Mouse (Mus musculus) heart, embryonic 14.5 days (tissue): ENCODE data around the gene Adgrg5. TPM values are rescaled to one million over a fixed set of nuclear protein-coding genes. Genes with fewer than 3 reads are reported as not detected.
A peak's percentile ranks its signal among the peaks of the same experiment; 100 is the strongest.

Experiments used
- ATAC-seq: fragments of 200-750 bp; cut with Nextera tagmentation; 2 replicates; pipeline ENCODE4 v1.8.0; 2017; ENCODE audit warnings: low read depth, moderate TSS enrichment; ENCODE audit not compliant: insufficient number of reproducible peaks, insufficient read depth, low FRiP score
- H3K27ac ChIP-seq, 2 experiments: fragments of 200-500 bp in 1 of 2; fragments of 300-500 bp in 1 of 2; sonication (generic) in 1 of 2; replicated peaks in 1 of 2; 2 replicates each; pipeline ENCODE4 v1.5.1; 2012 to 2014; ENCODE audit warnings: low read depth in 2 of 2, low read length in 2 of 2, control low read depth in 1 of 2, mild to moderate bottlenecking in 1 of 2, mixed read lengths in 1 of 2; ENCODE audit not compliant: control insufficient read depth in 1 of 2, insufficient read depth in 1 of 2
- H3K27me3 ChIP-seq: fragments of 300-500 bp; sonication (generic); 2 replicates; pipeline ENCODE4 v1.6.1; 2014; ENCODE audit warnings: mild to moderate bottlenecking, low read length, control low read depth; ENCODE audit not compliant: control insufficient read depth, insufficient read depth
- H3K36me3 ChIP-seq: fragments of 300-500 bp; sonication (generic); 2 replicates; pipeline ENCODE4 v1.6.1; 2014; ENCODE audit warnings: mild to moderate bottlenecking, control low read depth, low read length, mixed read lengths; ENCODE audit not compliant: control insufficient read depth, insufficient read depth
- H3K4me1 ChIP-seq, 2 experiments: fragments of 200-500 bp in 1 of 2; fragments of 300-500 bp in 1 of 2; sonication (generic) in 1 of 2; 2 replicates each; pipeline ENCODE4 v1.6.1; 2012 to 2014; ENCODE audit warnings: low read length in 2 of 2, control low read depth in 1 of 2, mixed read lengths in 1 of 2; ENCODE audit not compliant: control insufficient read depth in 2 of 2, insufficient read depth in 2 of 2
- H3K4me2 ChIP-seq: fragments of 300-500 bp; sonication (generic); 2 replicates; pipeline ENCODE4 v1.6.1; 2014; ENCODE audit warnings: mild to moderate bottlenecking, low read length
- H3K4me3 ChIP-seq, 2 experiments: fragments of 200-500 bp in 1 of 2; fragments of 300-500 bp in 1 of 2; sonication (generic) in 1 of 2; 2 replicates each; pipeline ENCODE4 v1.5.1; 2012 to 2014; ENCODE audit warnings: low read length in 2 of 2, mild to moderate bottlenecking in 2 of 2, control low read depth in 1 of 2, low read depth in 1 of 2, moderate library complexity in 1 of 2; ENCODE audit not compliant: control insufficient read depth in 1 of 2, insufficient read depth in 1 of 2
- H3K9ac ChIP-seq: fragments of 300-500 bp; sonication (generic); 2 replicates; pipeline ENCODE4 v1.6.1; 2014; ENCODE audit warnings: mild to moderate bottlenecking, low read length
- H3K9me3 ChIP-seq: fragments of 300-500 bp; sonication (generic); 2 replicates; pipeline ENCODE4 v1.6.1; 2016; ENCODE audit warnings: low read length, control low read depth; ENCODE audit not compliant: control insufficient read depth
- WGBS: fragments of 180-500 bp; shearing (Covaris S2); extraction: QIAGEN DNeasy Blood & Tissue Kit; methylation state at CpG from one replicate; pipeline ENCODE4 v1.1.7; 2014; 5-methylcytosine and 5-hydroxymethylcytosine counted together
- polyA plus RNA-seq: library from polyadenylated mRNA; unstranded; fragments of >200 nt; fragmentation: Nextera tagmentation; extraction: Ambion mirVana; gene quantifications from 2 replicates; pipeline ENCODE4 v1.2.1, GENCODE M21; 2014

The Adgrg5 gene
- 0.07 and 0.23 TPM in 2 replicates for polyA plus RNA-seq

DNA sequence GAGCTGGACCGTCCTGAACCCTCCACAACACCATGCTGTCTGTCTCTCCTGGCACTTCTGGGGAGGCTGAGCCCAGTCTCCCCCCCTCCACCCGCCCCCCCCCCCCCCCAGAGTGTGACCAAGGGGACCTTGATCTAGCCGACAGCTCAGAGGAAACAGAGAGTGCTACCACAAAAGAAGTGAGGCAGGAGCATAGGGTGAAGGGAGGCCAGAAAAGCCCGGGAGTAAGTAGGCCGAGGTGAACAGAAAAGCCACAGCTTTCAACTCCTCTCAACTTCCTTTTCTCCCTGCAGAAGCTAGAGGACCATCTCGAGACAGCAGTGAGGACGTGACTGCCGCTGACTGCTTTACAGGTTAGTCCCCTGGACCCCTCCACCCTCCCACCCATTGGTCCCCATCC lies at the start of gene Adgrg5:
Gene Adgrg5 (plus strand): TSS at position 290 of the 400 bp plus-strand sequence.
- Histone ChIP-seq H3K27me3 (no peaks in the 10 kb centered on the region), H3K9me3 (no peaks in the 10 kb centered on the region), H3K36me3 (no peaks in the 10 kb centered on the region), H3K4me3 (no peak within 1 kb of the TSS), H3K4me2 (0 out of 2 replicates have a peak within 1 kb of the TSS, but pooled peaks have one; percentile 7), H3K9ac (0 out of 2 replicates have a peak within 1 kb of the TSS, but pooled peaks have one; percentile 11), H3K4me1 (peaks cover 10 to 19% of the 10 kb centered on the region in 2 experiments), H3K27ac (0 out of 4 replicates have a peak within 1 kb of the TSS, but pooled peaks of 1 of the 2 experiments have one; percentile 4)
- 66% methylated on average over 7 of the region's 8 CpGs for WGBS
- no peak for ATAC-seq

- Histone ChIP-seq H3K27ac (no peak overlapping the region; a peak in 1 of 4 replicates), H3K4me2 (peak overlapping the region; percentile 97), H3K4me1 (peaks cover 36 to 54% of the 10 kb centered on the region in 2 experiments), H3K9me3 (no peaks in the 10 kb centered on the region), H3K36me3 (peaks cover 4% of the 10 kb centered on the region; the same call in 1 of the 2 replicates), H3K27me3 (no peaks in the 10 kb centered on the region), H3K4me3 (peak overlapping the region; percentile 62 to 72), H3K9ac (peak overlapping the region; percentile 85; the same call in 1 of the 2 replicates)
- WGBS: 8% methylated on average over 6 of the region's 6 CpGs
- ATAC-seq: no peak
Measured at GRCm38 (mm10) chr8:94874358-94874757, 49.1 kb upstream of the Adgrg5 start.

DNA sequence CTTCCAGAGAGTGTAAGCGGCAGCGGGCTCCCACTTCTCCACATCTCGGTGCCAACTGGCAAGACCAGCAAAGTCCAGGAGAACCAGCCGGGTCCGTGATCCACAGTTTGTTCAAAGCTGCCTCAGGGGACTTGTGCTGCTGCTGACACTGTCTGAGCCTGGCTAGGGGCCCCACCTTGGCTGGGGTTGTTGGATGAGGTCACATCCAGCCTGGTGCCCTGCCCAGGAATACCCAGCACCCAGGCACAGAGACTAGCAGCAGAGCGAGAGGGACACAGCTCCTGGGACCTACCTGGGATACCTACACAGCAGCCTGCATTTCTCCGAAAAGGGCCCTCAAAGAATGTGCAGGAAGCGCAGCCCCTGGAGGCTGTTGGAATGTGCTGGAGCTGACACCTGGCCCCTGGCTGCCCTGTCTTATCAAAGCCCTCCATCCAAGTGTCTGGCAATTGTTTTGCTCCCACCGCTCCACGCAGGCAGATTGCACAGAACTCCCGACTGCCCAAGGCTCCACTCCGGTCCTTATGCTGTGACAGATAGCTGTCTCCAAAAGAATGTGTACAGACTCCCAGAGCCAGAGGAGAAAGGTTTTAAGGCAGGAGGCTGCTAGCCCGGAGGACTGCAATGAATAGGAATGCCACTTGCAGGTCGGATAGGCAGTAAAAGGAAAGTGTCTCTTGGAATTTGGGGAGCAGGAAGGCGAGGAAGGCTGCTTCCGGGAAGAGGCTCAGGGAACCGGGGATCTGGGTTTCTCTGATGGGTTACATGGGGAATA lies 48.2 kb upstream of the Adgrg5 start:
- Histone ChIP-seq H3K4me3 (peak overlapping the region; percentile 62 to 72), H3K36me3 (peaks cover 3% of the 10 kb centered on the region; the same call in 1 of the 2 replicates), H3K27me3 (no peaks in the 10 kb centered on the region), H3K4me1 (peaks cover 29 to 45% of the 10 kb centered on the region in 2 experiments), H3K27ac (peak overlapping the region; percentile 9 to 79; a peak in 2 of 4 replicates), H3K9ac (peak overlapping the region; percentile 85), H3K9me3 (no peaks in the 10 kb centered on the region), H3K4me2 (peak overlapping the region; percentile 97)
- 5% methylated on average over 17 of the region's 17 CpGs for WGBS
- ATAC-seq: no peak

DNA sequence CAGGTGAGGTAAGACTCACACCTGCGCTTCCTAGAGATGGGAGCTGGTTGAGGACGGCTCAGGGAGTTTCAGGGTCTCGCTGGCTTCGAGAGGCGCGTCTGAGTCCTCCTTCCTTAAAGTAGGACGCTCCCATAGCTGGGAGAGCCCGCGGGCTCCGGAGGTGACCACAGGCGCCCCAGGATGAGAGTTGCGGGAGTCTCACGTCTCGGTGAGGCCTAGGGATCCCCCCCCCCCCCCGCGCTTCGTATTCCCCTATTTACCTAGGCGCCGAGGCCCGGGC lies 47.7 kb upstream of the Adgrg5 start:
- no peaks in the 10 kb centered on the region for H3K36me3 ChIP-seq
- peak overlapping the region; percentile 85 for H3K9ac ChIP-seq
- no peaks in the 10 kb centered on the region for H3K9me3 ChIP-seq
- peak overlapping the region; percentile 62 to 72 for H3K4me3 ChIP-seq
- WGBS: 0% methylated on average over 15 of the region's 20 CpGs
- H3K27me3 ChIP-seq: no peaks in the 10 kb centered on the region
- H3K4me2 ChIP-seq: peak overlapping the region; percentile 97
- ATAC-seq: peak; percentile 5; the same call in 1 of the 2 replicates
- peak overlapping the region; percentile 9 to 79; a peak in 2 of 4 replicates for H3K27ac ChIP-seq
- peaks cover 25 to 40% of the 10 kb centered on the region in 2 experiments for H3K4me1 ChIP-seq

- peak; percentile 83 for ATAC-seq
- Histone ChIP-seq H3K27ac (peak within 1 kb of the TSS; percentile 9 to 79; a peak in 2 of 4 replicates), H3K36me3 (no peaks in the 10 kb centered on the region), H3K27me3 (no peaks in the 10 kb centered on the region), H3K4me3 (peak within 1 kb of the TSS; percentile 62 to 72), H3K4me1 (peaks cover 21 to 36% of the 10 kb centered on the region in 2 experiments), H3K9ac (peak within 1 kb of the TSS; percentile 85), H3K4me2 (peak within 1 kb of the TSS; percentile 97), H3K9me3 (no peaks in the 10 kb centered on the region)
- 1% methylated on average over 26 of the region's 37 CpGs for WGBS
Measured at GRCm38 (mm10) chr8:94876197-94876730, 47.2 kb upstream of the Adgrg5 start, which contains the start of gene Dok4. Gene Dok4, minus strand, starts transcription at chr8:94876330.

DNA sequence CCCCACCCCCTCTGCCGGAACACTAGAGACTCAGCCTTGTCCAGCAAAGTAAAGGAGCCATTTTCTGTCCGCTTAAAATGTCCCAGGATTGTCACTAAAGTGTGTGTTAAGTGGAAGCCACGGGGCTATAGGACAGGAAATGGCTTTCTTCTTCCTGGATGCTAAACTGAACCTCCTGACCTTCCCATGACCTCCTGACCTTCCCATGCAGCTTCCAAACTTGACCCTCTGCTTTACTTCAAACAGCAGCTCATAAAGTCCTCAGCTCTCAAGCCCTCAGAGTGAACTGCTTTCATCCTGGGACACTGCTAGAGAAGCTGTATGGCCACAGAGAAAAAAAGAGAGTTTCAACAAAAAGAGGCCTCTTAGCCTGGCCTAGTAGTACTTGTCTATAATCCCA lies 46.7 kb upstream of the Adgrg5 start:
- Histone ChIP-seq H3K27me3 (no peaks in the 10 kb centered on the region), H3K4me2 (peak overlapping the region; percentile 97), H3K9ac (no peak overlapping the region), H3K4me3 (peak overlapping the region in 1 of 2 experiments; percentile 72; a peak in 1 of 4 replicates), H3K4me1 (peaks cover 17 to 32% of the 10 kb centered on the region in 2 experiments), H3K9me3 (no peaks in the 10 kb centered on the region), H3K27ac (peak overlapping the region in 1 of 2 experiments; percentile 79; a peak in 1 of 4 replicates), H3K36me3 (no peaks in the 10 kb centered on the region)
- 37% methylated on average over 3 of the region's 3 CpGs for WGBS
- ATAC-seq: no peak

DNA sequence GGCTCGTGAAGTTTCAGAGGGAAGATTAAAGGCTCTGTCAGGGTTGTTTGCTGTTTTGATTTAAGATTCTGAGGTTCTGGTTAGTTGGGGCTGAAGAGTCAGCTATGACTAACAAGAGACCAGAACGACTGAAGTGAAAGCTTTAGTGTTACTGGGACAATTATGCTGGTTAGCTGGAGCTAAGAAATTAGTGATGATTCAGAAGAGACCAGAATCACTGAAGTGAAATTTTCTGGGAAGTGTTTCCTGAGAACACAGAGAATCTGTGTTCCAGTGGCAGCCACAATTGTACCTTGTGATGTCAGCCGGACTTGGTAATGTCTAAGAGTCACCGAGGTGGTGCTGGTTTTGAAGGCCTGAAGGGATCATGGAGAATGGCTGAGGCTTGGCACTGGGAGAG lies 42.8 kb upstream of the Adgrg5 start:
- H3K4me1 ChIP-seq: peaks cover 6% of the 10 kb centered on the region in 2 experiments
- WGBS: 51% methylated on average over 4 of the region's 4 CpGs
- no peak overlapping the region for H3K4me2 ChIP-seq
- no peak overlapping the region for H3K4me3 ChIP-seq
- H3K27me3 ChIP-seq: no peaks in the 10 kb centered on the region
- ATAC-seq: no peak
- H3K36me3 ChIP-seq: no peaks in the 10 kb centered on the region
- no peak overlapping the region for H3K9ac ChIP-seq
- no peaks in the 10 kb centered on the region for H3K9me3 ChIP-seq
- no peak overlapping the region for H3K27ac ChIP-seq
